Mouse (Mus musculus) lung, adult 10 weeks (tissue): ENCODE results near the gene Stambp. TPM values are rescaled to one million over a fixed set of nuclear protein-coding genes. Genes with fewer than 3 reads are reported as not detected.

ENCODE experiments used
- polyA plus RNA-seq: library from polyadenylated mRNA; stranded (reverse); fragments of 350-450 nt; fragmentation: Illumina TruSeq; extraction: RNeasy Lipid Tissue Mini Kit (QIAGEN cat#74804); gene quantifications from one replicate; pipeline ENCODE4 v1.2.3, GENCODE M21; 2014; ENCODE audit warnings: low read depth, low replicate concordance; ENCODE audit not compliant: insufficient read depth

The Stambp gene
- polyA plus RNA-seq, result 15.3 TPM

DNA sequence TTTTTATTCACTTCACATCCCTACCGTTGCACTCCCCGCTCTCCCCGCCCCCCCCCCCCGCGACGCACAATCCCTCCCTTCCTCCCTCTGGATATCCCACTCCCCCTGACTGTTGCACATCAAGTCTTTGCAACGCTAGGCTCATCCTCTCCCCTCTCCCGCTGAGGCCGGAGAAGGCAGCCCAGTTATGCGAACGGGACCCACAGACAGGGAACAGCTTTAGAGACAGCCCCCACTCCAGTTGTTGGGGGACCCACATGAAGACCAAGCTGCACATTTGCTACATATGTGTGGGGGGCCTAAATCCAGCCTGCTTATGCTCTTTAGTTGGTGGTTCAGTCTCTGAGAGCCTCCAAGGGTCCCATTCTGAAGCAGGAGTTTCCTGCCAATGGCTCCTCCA, at the start of gene Stambp:
Gene Stambp, minus strand, starts transcription at position 59 of the 400 bp plus-strand sequence.

DNA sequence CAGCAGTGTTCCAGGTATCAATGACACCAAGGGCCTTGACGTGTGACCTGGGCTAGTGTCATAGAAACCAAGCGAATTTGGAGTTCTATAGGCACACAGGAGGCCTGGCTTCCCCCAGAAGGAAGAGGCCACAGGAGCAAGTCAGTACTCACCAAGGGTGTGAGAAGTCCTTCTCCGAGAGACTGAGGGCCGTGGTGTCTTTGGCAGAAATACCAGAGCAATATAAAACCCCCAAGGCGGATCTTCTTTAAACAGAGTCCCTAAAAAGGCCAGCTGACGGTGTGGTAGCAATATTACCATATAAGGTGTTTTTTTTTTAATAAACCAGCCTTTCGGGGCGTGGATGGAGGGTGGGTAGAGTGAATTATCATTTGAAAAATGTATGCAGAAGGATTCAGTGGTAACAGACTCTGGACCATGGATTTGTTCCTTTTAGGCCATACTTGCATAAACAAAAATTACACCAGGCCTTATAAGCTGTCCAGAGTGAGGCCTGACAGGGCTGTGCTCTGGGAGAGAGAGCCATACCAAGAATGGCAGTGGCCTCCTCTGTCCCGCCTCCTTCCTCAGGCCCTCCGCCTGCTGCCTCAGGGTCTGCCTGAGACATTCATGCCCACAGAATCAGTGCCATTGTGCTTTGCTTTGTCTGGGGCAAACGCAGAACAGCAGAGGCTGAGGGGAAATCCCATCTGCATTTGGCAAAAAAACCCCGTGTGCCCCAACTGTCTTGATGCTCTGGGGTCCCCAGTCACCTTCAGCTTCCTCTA, 36.3 kb downstream of the Stambp start, which contains the start of gene Actg2:
Gene Actg2, minus strand, starts transcription at position 238 of the 767 bp plus-strand sequence.

DNA sequence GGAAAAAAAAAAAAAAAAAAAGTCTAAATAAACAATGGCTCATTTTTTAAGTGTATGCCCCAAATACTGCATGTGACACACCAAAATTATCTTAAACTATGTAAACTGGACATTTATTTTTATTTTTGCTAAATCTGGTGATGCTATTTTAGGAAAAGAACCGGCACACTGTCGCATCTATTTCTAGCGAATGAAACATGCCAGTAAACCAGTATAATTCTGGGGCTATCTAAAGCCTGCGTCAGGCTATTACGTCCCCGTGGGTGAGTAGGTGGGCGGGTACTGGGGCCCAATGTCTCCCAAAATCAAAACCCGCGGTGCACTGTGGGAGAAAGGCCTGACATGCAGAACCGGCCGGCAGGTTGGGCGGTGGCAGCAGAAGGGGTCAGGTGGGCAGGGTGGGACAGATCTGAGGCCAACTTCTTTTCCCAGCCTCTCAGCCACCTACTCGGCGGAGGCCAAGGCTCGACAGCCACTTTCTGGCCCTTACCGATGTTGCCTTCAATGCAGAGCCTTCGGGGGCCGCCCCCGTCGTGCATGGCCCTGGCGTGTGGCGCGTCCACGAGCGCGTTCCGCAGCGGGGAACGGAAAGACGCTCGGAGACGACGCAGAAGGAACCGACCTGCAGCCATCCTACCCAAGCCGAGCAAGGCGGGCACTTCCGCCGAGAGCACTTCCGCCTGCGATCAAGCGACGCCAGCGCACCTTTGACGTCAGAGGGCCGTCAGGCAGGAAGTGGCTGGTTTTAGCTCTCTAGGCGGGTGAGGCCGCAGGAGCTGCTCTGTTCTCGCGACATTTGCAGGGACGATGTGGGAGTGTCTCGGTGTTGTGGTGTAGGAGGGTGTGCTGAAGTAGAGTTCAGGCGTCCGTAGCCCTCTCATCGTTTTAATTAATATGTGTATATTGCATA, 66.0 kb downstream of the Stambp start, which contains the start of gene Dguok:
Gene Dguok, minus strand, starts transcription at position 712 of the 910 bp plus-strand sequence.

Other genes with a start within 250 kb of the Stambp start
- 3.9 TPM for gene Mthfd2, start 246.8 kb downstream of the Stambp start, polyA plus RNA-seq
- gene Mob1a, start 246.7 kb downstream of the Stambp start, polyA plus RNA-seq, result 55.0 TPM
- gene Bola3, start 223.6 kb downstream of the Stambp start, polyA plus RNA-seq, result 71.9 TPM
- 4.4 TPM for gene Tet3, start 113.6 kb downstream of the Stambp start, polyA plus RNA-seq
- 52.9 TPM for gene Dguok, start 65.8 kb downstream of the Stambp start, polyA plus RNA-seq
- 55.9 TPM for gene Actg2, start 36.5 kb downstream of the Stambp start, polyA plus RNA-seq
- gene Clec4f, start 83.5 kb upstream of the Stambp start, polyA plus RNA-seq, result not detected
- gene Cd207, start 105.1 kb upstream of the Stambp start, polyA plus RNA-seq, result 1.4 TPM
- not detected for gene Vax2, start 138.5 kb upstream of the Stambp start, polyA plus RNA-seq
- gene Atp6v1b1, start 170.3 kb upstream of the Stambp start, polyA plus RNA-seq, result 3.5 TPM
- gene Ankrd53, start 189.9 kb upstream of the Stambp start, polyA plus RNA-seq, result not detected
- gene Tex261, start 203.1 kb upstream of the Stambp start, polyA plus RNA-seq, result 42.8 TPM
- gene Nagk, start 222.3 kb upstream of the Stambp start, polyA plus RNA-seq, result 45.1 TPM